Mouse (Mus musculus) lung, adult 2 months (tissue): ENCODE measurements around the gene Reg1.

Experiments used
- CTCF ChIP-seq: fragments of 200-500 bp; IDR thresholded peaks from 2 replicates; pipeline ENCODE4 v1.5.1; 2011; ENCODE audit warnings: mild to moderate bottlenecking, low read length, control low read depth; ENCODE audit not compliant: insufficient read depth
- POLR2A ChIP-seq: fragments of 200-500 bp; IDR thresholded peaks from 2 replicates; pipeline ENCODE4 v1.6.1; 2011; ENCODE audit warnings: low read depth, mild to moderate bottlenecking, control low read depth, low read length, borderline replicate concordance; ENCODE audit errors: extremely low read depth

DNA sequence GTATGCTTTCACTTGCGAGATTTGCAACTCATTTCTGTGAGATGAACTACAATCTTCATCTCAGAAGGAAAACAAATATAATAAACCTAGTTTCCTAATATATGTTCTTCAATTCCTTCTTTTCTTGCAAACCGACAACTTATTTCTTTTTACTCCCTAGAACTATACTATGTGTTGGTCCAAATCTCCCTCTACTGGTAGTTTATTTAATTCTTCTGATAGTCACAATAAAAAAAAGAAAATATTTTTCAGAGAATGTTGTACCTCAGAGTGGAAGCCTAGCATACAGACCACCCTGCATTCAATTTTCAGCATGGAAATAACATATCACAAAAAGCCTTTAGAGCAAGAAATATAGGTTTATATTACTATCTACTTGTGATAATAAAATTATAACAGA, 40.8 kb downstream of the Reg1 start:
- no peak for TF ChIP-seq CTCF
- TF ChIP-seq POLR2A, result no peak
